Mouse (Mus musculus): ENCODE measurements around the gene Snx33. TPM values are rescaled to one million over a fixed set of nuclear protein-coding genes. Genes with fewer than 3 reads are reported as not detected.

Gene Snx33
- polyA plus RNA-seq, 1 experiment from 2014 or later, result 6.5 TPM

GRCm38 (mm10) chr9:56868292-56868691 is 59.9 kb downstream of the Snx33 start:
- 52% methylated on average over 6 of the region's 6 CpGs for WGBS
- H3K9ac ChIP-seq (ENCODE audit: low read length), result 0 out of 2 replicates have a peak overlapping the region, but pooled peaks have one; percentile 6
- no peak for ATAC-seq (ENCODE audit: insufficient read depth, low FRiP score, low TSS enrichment)
- H3K9me3 ChIP-seq (ENCODE audit: control insufficient read depth, low read length), result no peaks in the 10 kb centered on the region
- H3K27me3 ChIP-seq (ENCODE audit: control insufficient read depth, insufficient read depth, low read length), result peaks cover 14% of the 10 kb centered on the region
- H3K27ac ChIP-seq (ENCODE audit: low read depth, low read length), result no peak overlapping the region
- no peak overlapping the region for H3K4me2 ChIP-seq (ENCODE audit: low read depth)
- H3K4me3 ChIP-seq (ENCODE audit: low read depth, low read length), result no peak overlapping the region
- no peaks in the 10 kb centered on the region for H3K36me3 ChIP-seq (ENCODE audit: control insufficient read depth, insufficient read depth, low read length)
- DNase-seq (ENCODE audit: low spot score), result no peak
- peaks cover 13% of the 10 kb centered on the region; the same call in 1 of the 2 replicates for H3K4me1 ChIP-seq (ENCODE audit: control insufficient read depth, insufficient read depth, low read length)

Other genes starting within 250 kb of the Snx33 start
- 12.2 and 14.7 TPM in 2 replicates for gene Lingo1, start 131.9 kb downstream of the Snx33 start, polyA plus RNA-seq (2014; fragmentation: Nextera tagmentation; extraction: Ambion mirVana)
- gene Odf3l1, start 63.7 kb downstream of the Snx33 start, polyA plus RNA-seq (2014; fragmentation: Nextera tagmentation; extraction: Ambion mirVana), result not detected in 2 replicates
- 2.6 and 3.8 TPM in 2 replicates for gene Cspg4, start 63.3 kb downstream of the Snx33 start, polyA plus RNA-seq (2014; fragmentation: Nextera tagmentation; extraction: Ambion mirVana)
- 60.2 and 67.4 TPM in 2 replicates for gene Imp3, start 9.1 kb upstream of the Snx33 start, polyA plus RNA-seq (2014; fragmentation: Nextera tagmentation; extraction: Ambion mirVana)
- gene Snupn, start 22.5 kb upstream of the Snx33 start, polyA plus RNA-seq (2014; fragmentation: Nextera tagmentation; extraction: Ambion mirVana), result 28.9 and 31.1 TPM in 2 replicates
- gene Ptpn9, start 66.6 kb upstream of the Snx33 start, polyA plus RNA-seq (2014; fragmentation: Nextera tagmentation; extraction: Ambion mirVana), result 35.5 and 36.5 TPM in 2 replicates
- 55.3 and 57.1 TPM in 2 replicates for gene Sin3a, start 143.7 kb upstream of the Snx33 start, polyA plus RNA-seq (2014; fragmentation: Nextera tagmentation; extraction: Ambion mirVana)
- gene Man2c1, start 202.3 kb upstream of the Snx33 start, polyA plus RNA-seq (2014; fragmentation: Nextera tagmentation; extraction: Ambion mirVana), result 23.9 and 29.4 TPM in 2 replicates
- 6.6 TPM in 2 replicates for gene Neil1, start 219.9 kb upstream of the Snx33 start, polyA plus RNA-seq (2014; fragmentation: Nextera tagmentation; extraction: Ambion mirVana)
- gene Commd4, start 230.0 kb upstream of the Snx33 start, polyA plus RNA-seq (2014; fragmentation: Nextera tagmentation; extraction: Ambion mirVana), result 97.8 and 99.0 TPM in 2 replicates

Data from neural tube, embryonic 11.5 days (tissue).